Mouse (Mus musculus) layer of hippocampus, adult 9-11 months (tissue): ENCODE measurements at regions not wholly inside any gene's neighbourhood (a gene's known extent, or its start where the extent isn't known, plus 50 kb on each side); places are given as distances from the start of the nearest gene placed in this dataset.
"Not testable (repeated sequence)": the region's sequence is repeated elsewhere in the genome, so short reads cannot be mapped to it uniquely, and the experiment has no call there.

ENCODE experiments used
- DNase-seq: peaks from one replicate; pipeline ENCODE4 v3.0.0; 2022

DNA sequence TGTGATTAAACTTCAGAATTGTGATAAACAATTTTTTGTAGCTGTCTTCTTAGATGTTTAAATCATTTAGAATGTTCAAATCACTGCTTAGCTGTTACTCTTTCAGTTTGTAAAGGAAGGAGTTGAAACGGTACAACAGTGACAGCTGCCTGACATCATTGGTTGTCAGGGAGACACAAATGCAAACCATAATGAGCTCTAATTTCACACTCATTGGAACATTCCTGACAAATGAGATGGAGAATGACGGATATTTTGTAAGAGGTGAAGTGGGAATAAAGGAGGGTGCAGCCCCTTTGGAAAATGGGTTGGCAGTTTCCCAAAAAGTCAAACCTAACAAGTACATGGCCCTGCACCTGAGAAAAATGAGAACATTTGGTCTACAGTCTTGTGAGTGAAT is 62.5 kb downstream of the Rad51ap2 start:
- DNase-seq: no peak

DNA sequence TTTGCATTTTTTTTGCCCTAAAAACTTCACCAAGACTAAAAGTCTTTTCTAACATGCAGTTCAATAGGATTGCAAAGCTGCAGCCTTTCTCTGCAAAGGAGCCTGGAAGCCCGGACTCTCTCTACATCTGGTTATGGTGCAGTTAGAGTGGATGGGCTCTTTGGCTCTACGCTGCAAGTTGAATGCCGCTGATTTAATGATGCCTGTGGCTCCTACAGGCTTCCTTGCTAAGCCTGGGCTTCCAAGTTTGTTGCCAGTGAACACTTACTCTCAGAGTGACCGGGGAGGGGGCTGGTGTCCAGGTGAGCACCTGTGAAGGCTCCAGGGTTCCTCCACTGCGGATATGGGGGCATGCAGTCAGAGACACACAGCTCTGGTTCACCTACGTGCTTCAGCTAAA is 107.0 kb downstream of the Rad51ap2 start:
- no peak for DNase-seq

DNA sequence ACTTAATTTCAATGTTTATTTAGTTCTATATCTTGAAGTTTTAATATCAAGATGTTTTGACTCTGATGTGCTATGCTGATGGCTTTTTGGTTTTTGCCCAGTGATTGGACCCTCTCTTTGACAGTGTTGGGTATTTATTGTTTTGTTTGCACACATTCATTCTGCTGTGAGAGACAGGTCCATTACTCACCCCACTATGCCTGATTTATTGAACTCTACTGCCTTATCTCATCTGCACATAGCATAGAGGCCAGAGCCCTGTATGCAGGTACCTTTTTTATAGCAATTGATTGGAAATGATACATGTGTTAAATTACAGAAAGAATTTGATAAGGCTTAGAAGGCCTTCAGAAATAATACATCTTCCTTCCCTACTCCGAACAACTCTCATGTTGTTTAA is 114.3 kb downstream of the Rad51ap2 start:
- DNase-seq: no peak

DNA sequence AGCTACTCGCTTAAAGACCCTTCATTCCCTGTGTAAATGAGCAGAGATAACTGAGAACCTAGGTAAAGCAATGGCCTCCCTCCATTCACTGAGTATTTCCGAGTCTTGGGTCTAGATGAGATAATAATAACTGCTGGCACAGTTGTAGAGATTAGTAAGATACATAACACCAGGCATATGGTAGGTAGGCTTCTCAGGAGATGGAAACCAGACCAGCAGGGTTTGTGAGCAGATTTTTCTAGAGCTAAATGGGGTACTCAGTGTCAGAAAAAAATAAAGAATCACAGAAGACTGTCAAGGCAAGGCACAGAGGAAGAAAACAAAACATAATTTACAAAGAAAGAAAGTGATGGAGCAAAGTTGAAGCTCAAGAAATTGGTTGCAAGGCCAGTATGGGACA is 148.1 kb downstream of the Rad51ap2 start:
- DNase-seq: peak; percentile 36

DNA sequence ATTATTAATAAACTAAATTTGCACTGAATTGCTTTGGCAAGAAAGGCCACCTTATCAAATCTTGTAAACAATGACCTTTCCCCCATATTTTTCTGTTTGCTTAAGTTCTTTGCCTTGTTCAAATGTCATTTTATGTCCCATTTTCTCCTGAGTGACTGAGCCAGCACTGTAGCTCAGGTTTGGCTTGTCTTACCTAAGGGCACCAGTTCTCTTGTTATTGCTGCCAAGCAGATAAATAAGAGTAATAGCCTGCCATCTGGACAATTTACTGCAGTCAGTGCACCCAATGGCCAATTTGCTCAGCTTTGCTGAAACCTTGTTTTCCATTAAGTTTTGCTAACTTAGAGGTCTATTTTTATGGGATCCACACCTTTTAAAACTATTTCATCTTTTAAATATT is 152.9 kb downstream of the Rad51ap2 start:
- DNase-seq: no peak

DNA sequence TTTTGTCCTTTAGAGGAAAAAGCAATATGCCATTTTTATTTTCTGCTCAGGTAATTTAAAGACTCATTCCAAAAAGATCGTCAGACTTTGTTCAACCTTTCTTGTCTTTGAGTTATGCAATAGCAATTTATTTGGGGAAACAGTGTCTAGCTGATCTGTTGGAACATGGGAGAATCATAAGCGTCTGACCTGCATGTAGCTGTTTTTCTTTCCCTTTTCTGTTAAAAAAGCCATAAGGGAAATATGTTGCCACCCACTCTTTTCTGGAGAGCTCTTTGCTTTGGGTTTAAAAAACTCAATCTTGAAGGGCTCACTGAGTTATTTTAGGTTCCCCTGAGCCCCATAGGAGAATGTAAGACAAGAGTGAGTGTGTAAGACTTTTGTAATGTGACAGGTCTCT is 155.8 kb downstream of the Rad51ap2 start:
- peak; percentile 6 for DNase-seq

DNA sequence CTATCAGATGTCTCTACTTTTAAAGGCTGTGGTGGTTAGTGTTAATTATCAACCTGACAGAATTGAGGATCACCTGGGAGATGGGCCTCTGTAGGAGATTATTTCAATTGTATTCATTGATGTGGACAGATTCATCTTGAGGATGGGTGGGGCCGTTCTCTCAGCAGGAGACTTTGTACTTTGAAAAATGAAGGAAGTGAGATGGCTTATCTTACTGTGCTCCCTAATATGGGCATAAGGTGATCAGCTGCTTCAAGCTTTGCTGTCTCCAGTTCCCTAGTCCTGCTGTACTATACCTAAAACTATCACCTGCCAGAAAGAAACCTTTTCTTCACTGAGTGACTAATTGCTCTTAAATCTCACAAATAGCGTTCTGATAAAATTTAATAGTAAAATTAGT is 159.4 kb downstream of the Rad51ap2 start:
- no peak for DNase-seq

DNA sequence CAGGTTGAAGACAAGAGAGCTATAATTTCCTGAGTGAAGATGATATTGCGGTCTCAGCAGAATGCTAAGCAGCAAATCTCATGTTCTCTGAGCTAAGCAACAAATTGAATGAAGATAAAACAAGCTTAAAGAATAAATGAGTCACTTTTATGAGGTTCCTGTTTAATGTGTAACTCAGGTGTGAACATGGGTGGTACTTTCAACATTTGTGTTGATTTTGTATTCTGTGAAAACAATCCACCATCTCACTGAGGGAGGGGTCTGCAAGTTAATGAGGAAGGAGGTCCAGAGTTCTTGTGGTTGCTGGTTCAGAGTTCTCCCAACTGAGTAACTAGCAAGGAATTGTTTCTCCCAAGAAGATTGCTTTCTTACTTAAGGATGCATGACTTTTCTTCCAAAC is 167.7 kb downstream of the Rad51ap2 start:
- no peak for DNase-seq

DNA sequence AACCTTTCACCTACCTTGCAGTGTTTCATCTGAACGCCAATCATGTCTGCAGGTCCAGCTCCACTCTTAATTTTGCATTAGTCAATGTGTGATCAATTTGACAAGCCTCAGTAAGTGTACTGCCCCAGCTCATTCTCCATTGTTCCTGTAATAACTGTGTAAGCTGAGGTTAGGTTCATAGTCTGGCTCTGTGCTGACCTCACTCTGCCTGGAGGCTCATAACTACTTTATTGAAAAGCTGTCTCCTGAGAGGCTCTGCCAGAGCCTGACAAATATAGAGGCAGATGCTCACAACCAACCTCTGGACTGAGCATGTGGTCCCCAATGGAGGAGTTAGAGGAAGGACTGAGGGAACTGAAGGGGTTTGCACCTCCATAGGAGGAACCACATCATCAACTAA is 174.3 kb downstream of the Rad51ap2 start:
- no peak for DNase-seq

DNA sequence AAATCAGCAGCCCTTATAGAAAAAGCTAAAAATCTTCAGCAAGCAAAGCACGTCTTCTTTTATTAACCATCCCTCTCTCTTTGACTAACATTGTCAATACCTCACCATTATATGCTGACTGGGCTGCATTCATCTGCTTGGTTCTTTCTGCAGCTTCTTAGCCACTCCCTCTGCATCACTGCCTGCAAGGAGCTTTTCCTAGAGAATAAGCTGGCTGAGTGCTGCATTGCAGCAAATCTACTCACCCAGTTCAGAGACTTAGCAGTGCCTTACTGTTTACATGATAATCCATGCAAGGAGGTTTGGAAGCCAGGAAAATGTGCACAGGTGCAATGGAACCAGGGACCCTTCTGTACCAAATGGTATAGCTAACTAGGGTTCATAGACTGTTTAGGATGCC is 175.9 kb downstream of the Rad51ap2 start:
- DNase-seq: no peak

DNA sequence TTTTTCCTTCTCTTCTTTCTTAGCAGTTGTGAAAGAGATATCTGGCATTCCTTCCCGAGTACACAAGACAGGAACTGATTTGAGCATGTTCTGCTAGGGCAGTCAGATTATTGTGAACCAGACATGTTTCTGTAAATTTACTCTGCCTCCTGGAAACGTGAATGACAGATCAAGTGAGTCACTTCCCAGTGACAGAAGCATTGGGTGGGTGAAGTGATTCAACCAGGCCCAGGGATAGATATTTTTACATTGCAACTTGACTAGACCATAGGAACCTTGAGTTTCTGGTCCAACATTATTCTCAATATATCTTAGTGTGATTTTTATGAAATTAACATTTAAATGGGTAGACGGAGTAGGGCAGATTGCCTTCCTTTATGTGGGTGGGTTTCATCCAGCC is 217.4 kb downstream of the Rad51ap2 start:
- peak; percentile 23 for DNase-seq

DNA sequence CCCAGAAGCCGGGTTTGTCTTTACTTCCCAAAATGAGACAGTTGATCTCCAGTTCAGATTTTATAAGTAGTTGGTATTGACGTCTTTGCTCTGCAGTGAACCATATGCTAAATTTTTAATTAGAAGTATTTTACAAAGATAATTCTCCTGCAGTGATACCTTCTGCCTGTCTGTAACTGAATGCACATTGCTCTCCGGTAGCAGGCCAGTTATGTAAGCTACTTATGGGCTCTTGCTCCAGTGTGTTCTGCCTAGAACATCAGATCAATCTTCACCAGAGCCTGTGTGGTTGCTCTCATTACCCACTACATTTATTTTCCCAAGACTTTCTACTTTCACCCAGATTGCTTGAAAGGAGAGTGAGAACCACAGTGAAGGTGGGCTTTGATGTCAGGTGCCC is 238.9 kb downstream of the Rad51ap2 start:
- DNase-seq: no peak

DNA sequence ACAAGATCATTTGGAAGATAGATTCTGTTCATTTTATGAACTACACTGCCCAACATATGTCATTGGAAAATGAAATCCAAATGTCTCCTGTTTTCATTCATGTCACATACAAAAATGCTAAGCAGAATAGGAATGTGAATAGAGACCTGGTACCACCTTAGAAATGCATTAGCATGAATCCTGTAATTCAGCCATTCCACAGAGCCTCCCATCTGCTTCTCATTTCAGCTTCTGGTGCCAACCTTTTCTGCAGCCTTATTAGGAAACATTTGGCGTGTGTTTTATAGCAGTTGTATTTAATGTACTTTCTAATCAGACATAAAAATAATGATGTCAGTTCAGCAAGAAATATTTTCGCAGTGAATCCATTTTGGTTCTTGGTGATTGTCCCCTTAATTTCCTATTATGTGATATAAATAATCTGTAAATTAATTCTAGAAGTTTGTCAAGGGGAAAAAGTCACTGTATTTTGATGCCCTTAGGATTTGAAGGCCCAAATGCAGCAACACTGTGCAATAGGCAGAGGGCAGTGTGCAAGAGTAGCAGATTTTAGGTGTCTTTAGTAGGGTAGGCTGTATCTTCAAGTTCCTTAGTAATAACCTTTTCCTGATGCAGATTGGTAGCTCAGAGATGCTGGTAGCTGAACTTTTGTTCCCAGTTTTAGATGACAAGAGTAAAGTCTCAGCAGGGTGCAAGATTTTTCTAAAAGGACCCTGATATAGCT is 253.2 kb downstream of the Rad51ap2 start:
- DNase-seq: peak; percentile 43

DNA sequence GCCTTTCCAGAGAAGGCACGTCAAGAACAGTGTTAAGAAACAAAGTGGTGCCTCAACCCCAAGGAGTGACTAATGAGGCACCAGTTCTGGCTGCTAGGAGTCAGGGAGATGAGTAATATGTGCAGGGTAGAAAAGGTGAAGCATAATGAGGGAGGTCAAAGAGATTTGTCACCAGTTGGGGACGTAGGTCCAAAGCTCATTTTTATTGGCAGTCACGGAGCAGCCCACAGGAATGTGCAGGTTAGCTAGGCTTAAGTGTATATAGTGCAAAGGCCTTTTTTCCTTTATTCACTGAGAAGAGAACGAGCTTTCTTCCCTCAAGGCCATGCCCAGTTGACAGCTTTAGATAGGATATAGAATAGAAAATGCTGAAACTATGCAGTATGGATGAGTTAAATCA is 261.8 kb downstream of the Rad51ap2 start:
- DNase-seq: no peak

DNA sequence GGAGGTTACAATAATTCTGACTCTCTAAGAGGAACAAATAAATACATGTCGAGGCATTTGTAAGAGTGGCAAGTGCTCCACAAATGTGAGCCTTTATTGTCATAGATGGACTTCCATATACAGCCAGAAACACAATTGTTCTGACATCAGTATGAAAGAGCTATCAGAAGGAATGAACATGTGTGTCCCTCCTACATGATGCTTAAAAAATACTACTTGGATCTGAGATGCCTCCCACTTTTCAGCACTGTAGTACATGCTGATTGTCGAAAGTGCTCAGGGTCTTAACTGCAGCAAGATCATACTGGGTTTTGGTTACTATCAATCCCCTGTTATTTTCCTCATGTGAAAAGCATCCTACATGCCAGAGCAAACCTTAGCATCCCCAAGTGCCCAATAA is 295.6 kb downstream of the Rad51ap2 start:
- peak; percentile 10 for DNase-seq

DNA sequence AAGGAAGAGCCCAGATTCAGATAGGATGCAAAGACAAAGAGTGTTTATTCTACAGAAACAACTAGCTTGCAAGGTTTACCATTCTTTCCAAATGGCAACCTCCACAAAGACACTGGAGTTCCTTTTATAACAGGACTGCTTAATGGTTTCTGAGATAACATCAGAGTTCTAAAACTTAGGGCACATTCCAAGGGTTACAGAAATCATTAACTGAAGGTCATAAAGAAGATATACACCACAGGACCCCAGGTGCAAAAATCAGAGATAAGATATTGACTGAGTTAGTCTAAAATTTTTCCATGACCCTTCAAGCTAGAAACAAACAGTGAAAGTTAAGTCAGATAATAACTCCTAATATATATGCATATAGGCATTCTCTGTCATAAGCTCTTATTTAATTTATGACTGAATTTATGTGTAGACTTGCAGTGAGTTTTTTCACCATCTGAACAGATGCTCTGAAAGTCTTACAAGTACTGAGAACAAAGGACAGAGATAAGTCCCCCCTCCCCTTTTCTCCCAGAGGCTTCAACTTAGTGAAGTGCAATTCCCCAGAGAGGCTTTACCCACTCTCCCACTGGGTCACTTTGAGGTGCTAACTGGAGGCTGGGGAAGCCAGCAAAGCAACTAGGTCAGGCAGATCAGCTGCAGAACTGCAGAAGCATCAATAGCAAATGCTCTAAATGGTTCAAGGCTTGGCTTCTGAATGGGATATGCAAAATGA is 298.5 kb downstream of the Rad51ap2 start:
- DNase-seq: no peak

DNA sequence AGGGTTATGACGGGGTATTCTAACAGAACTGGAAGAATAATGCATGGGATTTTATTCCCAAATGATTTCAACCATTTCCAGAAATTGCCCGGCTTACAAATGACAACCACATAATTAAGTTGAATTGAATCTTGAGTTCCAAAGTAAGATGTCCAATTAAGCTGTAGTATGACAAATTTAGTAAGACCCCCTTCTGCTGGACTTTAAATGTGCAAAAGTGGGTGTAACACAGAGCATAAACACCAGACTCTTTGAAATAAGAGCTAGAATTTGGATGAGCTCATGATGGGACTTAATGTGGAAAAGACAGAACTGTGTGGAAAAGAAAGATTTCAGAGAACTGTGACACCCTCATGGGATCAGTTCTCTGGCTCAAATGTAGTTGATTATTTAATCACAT is 346.4 kb downstream of the Rad51ap2 start:
- DNase-seq: no peak

DNA sequence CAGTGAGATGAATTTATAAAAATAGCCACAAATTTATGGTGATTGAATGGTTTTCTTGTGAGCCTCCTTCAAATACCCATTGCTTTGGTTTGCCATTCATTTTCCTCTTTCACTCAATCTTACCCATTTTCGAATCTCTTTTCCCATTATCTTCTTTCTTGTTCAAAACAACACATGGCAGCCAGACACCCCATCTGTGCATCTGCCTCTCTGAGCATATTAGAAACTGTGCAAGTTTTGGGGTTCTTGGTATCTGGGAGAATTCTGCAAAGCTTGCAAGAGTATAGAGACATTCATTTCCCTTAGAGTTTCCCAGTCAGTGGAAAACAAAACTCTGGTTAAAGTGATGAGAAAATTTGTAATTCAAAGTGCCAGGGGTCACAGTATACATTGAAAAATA is 347.3 kb downstream of the Rad51ap2 start:
- peak; percentile 60 for DNase-seq

DNA sequence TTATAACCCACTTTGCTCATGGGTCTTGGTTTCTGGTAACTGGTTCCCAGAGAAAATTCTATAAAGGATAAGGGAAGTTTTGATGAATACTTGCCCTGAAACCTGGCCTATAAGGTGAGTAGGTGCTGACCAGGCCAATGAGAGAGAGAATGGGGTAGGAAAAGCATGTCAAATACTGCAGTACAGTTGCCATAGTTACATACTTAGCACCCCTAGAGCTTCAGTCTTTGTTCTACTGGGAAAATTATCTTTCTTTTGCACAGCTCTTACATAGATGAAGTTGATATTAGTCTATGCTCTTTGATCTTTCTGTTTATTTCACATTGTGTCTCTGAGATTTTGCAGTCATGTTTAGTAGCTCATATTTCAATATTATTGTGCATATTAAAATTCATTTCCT is 373.8 kb downstream of the Rad51ap2 start:
- no peak for DNase-seq

DNA sequence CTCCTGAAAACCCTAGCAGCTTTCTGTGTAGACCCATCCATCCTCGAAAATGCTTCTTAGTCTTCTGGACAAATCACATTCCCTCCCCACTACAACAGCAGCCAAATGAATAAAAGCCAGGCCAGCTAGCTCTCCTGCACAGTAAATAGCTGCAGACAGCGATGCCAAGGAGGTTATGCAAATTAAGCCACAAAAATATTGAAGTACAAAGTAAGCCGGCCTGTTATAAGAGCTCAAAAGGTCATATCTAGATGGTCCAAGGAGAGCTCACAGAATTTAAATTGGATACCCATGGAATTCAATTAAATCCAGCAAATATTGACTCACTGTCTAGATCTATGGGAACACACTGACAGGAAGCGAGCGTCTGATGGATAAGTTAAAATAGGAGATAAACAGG is 375.4 kb downstream of the Rad51ap2 start:
- DNase-seq: no peak

DNA sequence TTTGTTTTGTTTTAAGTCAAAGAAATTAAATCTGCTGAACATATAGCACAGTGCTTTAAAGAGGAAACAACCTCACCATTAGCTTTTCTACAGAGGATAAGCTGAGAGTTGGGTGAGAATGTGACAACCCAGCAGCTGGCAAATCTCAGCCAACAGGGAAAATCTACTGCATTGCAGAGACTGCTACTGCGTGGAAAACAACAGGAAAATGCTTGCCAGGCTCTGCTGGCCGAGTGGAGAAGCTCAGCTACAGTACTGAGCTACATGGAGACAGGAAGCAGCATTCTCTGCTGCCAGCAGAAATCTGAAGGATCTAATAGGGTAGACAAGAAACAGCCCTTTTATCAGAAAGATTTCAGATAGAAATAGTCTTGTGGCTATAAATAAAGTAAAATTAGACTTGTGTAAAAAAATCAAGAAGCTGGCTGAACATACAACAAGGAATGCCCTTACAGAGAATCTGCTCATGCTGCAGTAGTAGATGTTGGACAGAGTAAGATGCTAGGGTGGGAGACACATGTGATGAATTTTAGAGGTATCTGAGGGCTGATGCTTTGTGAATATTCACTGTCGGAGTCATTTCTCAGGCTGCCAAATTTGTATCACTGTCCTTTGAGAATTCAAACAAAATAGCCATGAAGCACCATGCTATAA is 382.1 kb downstream of the Rad51ap2 start:
- peak; percentile 22 for DNase-seq

DNA sequence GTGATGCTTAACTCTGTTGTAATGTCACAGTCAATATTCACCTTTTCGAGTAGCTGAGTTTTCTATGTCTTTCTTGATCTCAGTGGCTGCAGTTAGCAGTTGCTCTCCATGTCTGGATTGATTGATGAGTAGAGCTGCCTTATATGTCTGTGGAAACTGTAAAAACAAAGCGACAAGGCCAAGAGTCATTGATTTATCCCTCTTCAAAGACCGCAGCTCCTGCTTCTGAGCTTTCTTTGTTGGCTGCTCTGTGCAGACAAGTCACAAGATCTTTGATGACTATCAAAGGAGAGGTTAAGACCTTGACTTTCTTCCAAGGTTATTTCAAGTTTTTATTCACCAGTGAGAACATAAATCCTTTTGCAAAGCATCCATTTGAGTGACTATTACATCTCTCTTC is 395.2 kb downstream of the Rad51ap2 start:
- no peak for DNase-seq

DNA sequence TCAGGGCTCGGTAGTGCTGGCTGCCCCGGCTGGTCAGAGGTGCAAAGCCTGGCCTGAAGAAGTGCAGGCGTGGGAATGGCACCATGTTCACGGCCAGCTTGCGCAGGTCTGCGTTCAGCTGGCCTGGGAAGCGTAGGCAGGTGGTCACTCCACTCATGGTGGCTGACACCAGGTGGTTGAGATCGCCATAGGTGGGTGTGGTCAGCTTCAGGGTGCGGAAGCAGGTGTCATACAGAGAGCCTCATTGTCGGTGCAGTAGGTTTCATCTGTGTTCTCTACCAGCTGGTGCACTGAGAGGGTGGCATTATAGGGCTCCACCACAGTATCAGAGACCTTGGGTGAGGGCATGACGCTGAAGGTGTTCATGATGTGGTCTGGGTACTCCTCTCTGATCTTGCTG is 380.1 kb upstream of the Fam49a start:
- DNase-seq: not testable (repeated sequence)

DNA sequence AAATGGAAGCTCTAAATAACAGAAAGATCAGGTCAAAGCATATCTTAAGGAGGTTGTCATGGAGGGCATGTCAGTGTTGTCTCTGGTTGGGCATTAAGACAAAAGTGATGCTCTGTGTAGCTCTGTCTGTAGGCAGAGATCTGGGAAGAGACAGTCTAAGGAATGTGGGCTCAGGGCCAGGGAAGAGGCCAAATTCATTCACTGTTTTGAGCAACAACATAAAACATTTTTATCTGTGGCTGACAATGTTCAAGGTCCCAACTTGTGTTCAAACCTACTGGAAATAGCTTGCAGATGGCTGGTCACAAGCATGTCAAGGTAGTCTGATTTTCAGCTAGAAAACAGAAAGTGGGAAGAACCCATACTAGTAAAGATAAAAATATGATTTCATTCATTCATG is 374.6 kb upstream of the Fam49a start:
- DNase-seq: no peak
